Mouse (Mus musculus) kidney, adult 8-10 months (tissue): Measurements from ENCODE around the gene Dcaf12.

Source experiments
- DNase-seq, 2 experiments: peaks; one replicate each; pipeline ENCODE4 v3.0.0; 2022

Gene Dcaf12

GRCm38 (mm10) chr4:41310567-41311563 is 3.8 kb downstream of the Dcaf12 start:
- no peak for DNase-seq

GRCm38 (mm10) chr4:41307406-41307805 is 7.3 kb downstream of the Dcaf12 start:
- DNase-seq, result no peak

- DNase-seq, result no peak
Measured at GRCm38 (mm10) chr4:41304302-41304701, 10.4 kb downstream of the Dcaf12 start.

GRCm38 (mm10) chr4:41303671-41304070 is 11.0 kb downstream of the Dcaf12 start:
- DNase-seq, result no peak

- no peak for DNase-seq
Measured at GRCm38 (mm10) chr4:41298976-41299375, 15.7 kb downstream of the Dcaf12 start.

GRCm38 (mm10) chr4:41295960-41296359 is 18.7 kb downstream of the Dcaf12 start:
- no peak for DNase-seq

- no peak for DNase-seq
Measured at GRCm38 (mm10) chr4:41295507-41295906, 19.2 kb downstream of the Dcaf12 start.

GRCm38 (mm10) chr4:41293907-41294306 is 20.8 kb downstream of the Dcaf12 start:
- DNase-seq, result no peak

GRCm38 (mm10) chr4:41289802-41290201 is 24.9 kb downstream of the Dcaf12 start:
- DNase-seq, result no peak

GRCm38 (mm10) chr4:41286420-41286819 is 28.3 kb downstream of the Dcaf12 start:
- DNase-seq, result peak; percentile 19 to 26

GRCm38 (mm10) chr4:41284087-41284486 is 30.6 kb downstream of the Dcaf12 start:
- no peak for DNase-seq

GRCm38 (mm10) chr4:41275927-41276326 is 38.8 kb downstream of the Dcaf12 start:
- no peak for DNase-seq

- DNase-seq, result peak; percentile 98
Measured at GRCm38 (mm10) chr4:41274980-41275850, 39.5 kb downstream of the Dcaf12 start, which contains the start of gene Ubap2. TSS of gene Ubap2 (minus strand) at chr4:41275144.

- no peak for DNase-seq
Measured at GRCm38 (mm10) chr4:41274377-41274979, 40.2 kb downstream of the Dcaf12 start.

- peak; percentile 34 to 63 for DNase-seq
Measured at GRCm38 (mm10) chr4:41268133-41268532, 46.6 kb downstream of the Dcaf12 start.

- DNase-seq, result no peak
Measured at GRCm38 (mm10) chr4:41266350-41266749, 48.3 kb downstream of the Dcaf12 start.

- DNase-seq, result peak in 1 of 2 experiments; percentile 46
Measured at GRCm38 (mm10) chr4:41260691-41261090, 54.0 kb downstream of the Dcaf12 start.

- no peak for DNase-seq
Measured at GRCm38 (mm10) chr4:41259019-41259418, 55.7 kb downstream of the Dcaf12 start.

- DNase-seq, result no peak
Measured at GRCm38 (mm10) chr4:41257752-41258151, 56.9 kb downstream of the Dcaf12 start.

GRCm38 (mm10) chr4:41255564-41256210 is 59.0 kb downstream of the Dcaf12 start:
- no peak for DNase-seq

- peak in 1 of 2 experiments; percentile 25 for DNase-seq
Measured at GRCm38 (mm10) chr4:41253756-41254155, 60.9 kb downstream of the Dcaf12 start.

GRCm38 (mm10) chr4:41245408-41245807 is 69.3 kb downstream of the Dcaf12 start:
- no peak for DNase-seq
